Mouse (Mus musculus) lung, adult 2 months (tissue): Measurements from ENCODE around the gene Atp5g1.

Experiments
- CTCF ChIP-seq: fragments of 200-500 bp; IDR thresholded peaks from 2 replicates; pipeline ENCODE4 v1.5.1; 2011; ENCODE audit warnings: mild to moderate bottlenecking, low read length, control low read depth; ENCODE audit not compliant: insufficient read depth
- POLR2A ChIP-seq: fragments of 200-500 bp; IDR thresholded peaks from 2 replicates; pipeline ENCODE4 v1.6.1; 2011; ENCODE audit warnings: low read depth, mild to moderate bottlenecking, control low read depth, low read length, borderline replicate concordance; ENCODE audit errors: extremely low read depth

DNA sequence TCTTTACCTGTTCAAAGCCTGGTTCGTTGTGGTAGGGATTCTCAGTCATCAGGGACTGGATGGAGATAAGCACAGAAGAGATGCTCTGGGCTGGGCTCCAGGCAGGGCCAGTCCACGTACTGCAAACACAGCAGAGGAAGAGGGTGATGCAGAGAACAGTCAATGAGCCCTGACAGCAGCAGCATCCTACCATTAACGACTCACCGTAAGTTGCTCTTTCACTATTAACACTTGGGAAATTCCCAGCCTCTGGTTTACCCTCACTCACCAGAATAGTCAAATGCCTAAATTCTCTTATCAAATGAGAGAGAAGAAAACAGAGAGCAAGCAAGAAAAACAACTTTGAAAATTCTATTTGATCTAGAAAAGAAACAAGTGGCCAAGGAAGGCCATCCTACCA is 17.2 kb downstream of the Atp5g1 start:
- no peak for TF ChIP-seq POLR2A
- no peak for TF ChIP-seq CTCF
